Mouse (Mus musculus) lung, embryonic 15.5 days (tissue): ENCODE data around the gene Epn2. TPM values are rescaled to one million over a fixed set of nuclear protein-coding genes. Genes with fewer than 3 reads are reported as not detected.

Experiments used
- ATAC-seq: fragments of 200-750 bp; cut with Nextera tagmentation; 2 replicates; pipeline ENCODE4 v1.8.0; 2017; ENCODE audit warnings: moderate number of reproducible peaks, borderline replicate concordance; ENCODE audit not compliant: low FRiP score, low TSS enrichment; ENCODE audit errors: extremely low read depth
- H3K27ac ChIP-seq: fragments of 300-500 bp; sonication (generic); 2 replicates; pipeline ENCODE4 v1.5.1; 2015; ENCODE audit warnings: moderate library complexity, mild to moderate bottlenecking, inconsistent platforms
- H3K27me3 ChIP-seq: fragments of 300-500 bp; sonication (generic); 2 replicates; pipeline ENCODE4 v1.6.1; 2015; ENCODE audit warnings: inconsistent platforms
- H3K36me3 ChIP-seq: fragments of 300-500 bp; sonication (generic); 2 replicates; pipeline ENCODE4 v1.6.1; 2015; ENCODE audit warnings: inconsistent platforms
- H3K4me1 ChIP-seq: fragments of 300-500 bp; sonication (generic); 2 replicates; pipeline ENCODE4 v1.6.1; 2015; ENCODE audit warnings: inconsistent platforms
- H3K4me2 ChIP-seq: fragments of 300-500 bp; sonication (generic); 2 replicates; pipeline ENCODE4 v1.6.1; 2015; ENCODE audit warnings: inconsistent platforms, mild to moderate bottlenecking, moderate library complexity
- H3K4me3 ChIP-seq: fragments of 300-500 bp; sonication (generic); 2 replicates; pipeline ENCODE4 v1.5.1; 2015; ENCODE audit warnings: mild to moderate bottlenecking, inconsistent platforms
- H3K9ac ChIP-seq: fragments of 300-500 bp; sonication (generic); 2 replicates; pipeline ENCODE4 v1.6.1; 2015; ENCODE audit warnings: inconsistent platforms
- H3K9me3 ChIP-seq: fragments of 300-500 bp; sonication (generic); 2 replicates; pipeline ENCODE4 v1.6.1; 2016; ENCODE audit warnings: inconsistent platforms
- WGBS: fragments of 180-500 bp; shearing (Covaris S2); methylation state at CpG from one replicate; pipeline ENCODE4 v1.1.7; 2015; 5-methylcytosine and 5-hydroxymethylcytosine counted together
- polyA plus RNA-seq: library from polyadenylated mRNA; unstranded; fragments of >200 nt; fragmentation: Nextera tagmentation; extraction: Ambion mirVana; gene quantifications from 2 replicates; pipeline ENCODE4 v1.2.1, GENCODE M21; 2015

Epn2 gene
- 25.2 and 26.1 TPM in 2 replicates for polyA plus RNA-seq

DNA sequence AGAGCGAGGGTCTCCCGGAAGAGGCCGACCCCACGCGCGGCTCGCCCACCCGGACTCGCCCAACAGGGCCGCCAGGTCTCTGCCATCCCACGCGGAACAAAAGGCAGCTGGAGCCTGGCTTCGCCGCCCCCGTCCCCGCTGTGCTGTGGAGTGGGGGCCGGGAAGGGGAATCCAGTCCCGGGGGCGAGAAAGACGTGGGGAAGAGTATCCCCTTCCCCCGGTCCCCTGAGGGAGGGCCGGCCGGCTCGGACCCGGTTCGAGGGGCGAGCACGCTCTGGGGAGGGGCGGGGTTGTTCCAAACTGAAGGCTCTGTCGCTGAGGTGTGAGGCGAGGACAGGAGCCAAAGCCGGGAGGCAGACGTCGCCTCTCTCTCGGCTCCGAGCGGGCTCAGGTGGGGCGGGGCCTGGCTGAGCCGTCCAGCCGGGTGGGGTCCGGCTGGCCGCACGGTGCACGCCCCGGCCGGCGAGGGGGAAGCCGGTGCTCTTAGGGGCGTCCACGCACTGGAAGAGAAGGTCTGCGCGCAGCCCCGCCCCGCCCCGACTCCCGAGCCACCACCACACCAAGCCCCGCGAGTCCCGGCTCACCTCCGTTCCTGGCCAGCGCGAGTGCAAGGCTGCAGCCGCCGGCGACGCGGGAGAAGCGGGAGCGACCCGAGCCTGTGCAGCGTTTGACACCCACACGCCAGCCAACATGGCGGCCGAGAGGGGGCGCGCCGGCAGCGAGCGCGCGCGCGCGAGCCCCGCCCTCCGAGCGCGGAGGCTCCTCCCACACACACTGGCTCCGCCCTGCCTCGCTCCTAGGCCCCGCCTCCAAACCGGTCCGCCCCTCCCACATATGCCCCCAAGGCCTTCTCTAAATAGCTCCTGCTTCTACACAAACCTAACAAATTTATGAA is at the start of gene Epn2:
Gene Epn2 (minus strand): TSS at position 705 of the 895 bp plus-strand sequence.
- Histone ChIP-seq H3K4me1 (peaks cover 20% of the 10 kb centered on the region), H3K27ac (peak within 1 kb of the TSS; percentile 92), H3K4me3 (peak within 1 kb of the TSS; percentile 96), H3K27me3 (0 out of 2 replicates have a peak, but pooled peaks cover 3% of the 10 kb centered on the region), H3K36me3 (no peaks in the 10 kb centered on the region; the same call in 1 of the 2 replicates), H3K9ac (peak within 1 kb of the TSS; percentile 93), H3K4me2 (peak within 1 kb of the TSS; percentile 93), H3K9me3 (no peaks in the 10 kb centered on the region)
- WGBS: under 1% methylated on average over 78 of the region's 93 CpGs
- ATAC-seq: peak; percentile 94

DNA sequence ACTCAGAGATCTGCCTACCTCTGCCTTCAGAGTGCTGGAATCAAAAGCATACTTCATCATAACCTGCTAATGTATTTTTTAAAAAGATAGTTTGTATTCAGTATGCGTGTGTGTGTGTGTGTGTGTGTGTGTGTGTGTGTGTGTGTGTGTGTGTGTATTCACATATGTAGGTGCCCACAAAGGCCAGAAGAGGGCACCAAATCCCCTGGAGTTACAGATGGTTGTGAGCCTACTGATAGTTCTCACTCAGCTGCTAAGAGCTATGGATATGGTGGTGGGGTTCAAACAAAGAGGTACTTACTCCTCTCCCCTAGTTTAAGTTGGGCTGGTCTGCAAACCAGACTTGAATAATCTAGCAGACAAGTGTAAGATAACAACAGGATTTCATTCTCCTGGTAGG is 47.0 kb upstream of the Epn2 start:
- no peak overlapping the region for H3K27ac ChIP-seq
- H3K36me3 ChIP-seq: no peaks in the 10 kb centered on the region
- H3K9ac ChIP-seq: no peak overlapping the region
- ATAC-seq: no peak
- H3K27me3 ChIP-seq: no peaks in the 10 kb centered on the region
- H3K4me2 ChIP-seq: no peak overlapping the region
- H3K4me3 ChIP-seq: no peak overlapping the region
- no peaks in the 10 kb centered on the region for H3K4me1 ChIP-seq
- 94% methylated on average over 1 of the region's 1 CpGs for WGBS
- no peaks in the 10 kb centered on the region for H3K9me3 ChIP-seq

DNA sequence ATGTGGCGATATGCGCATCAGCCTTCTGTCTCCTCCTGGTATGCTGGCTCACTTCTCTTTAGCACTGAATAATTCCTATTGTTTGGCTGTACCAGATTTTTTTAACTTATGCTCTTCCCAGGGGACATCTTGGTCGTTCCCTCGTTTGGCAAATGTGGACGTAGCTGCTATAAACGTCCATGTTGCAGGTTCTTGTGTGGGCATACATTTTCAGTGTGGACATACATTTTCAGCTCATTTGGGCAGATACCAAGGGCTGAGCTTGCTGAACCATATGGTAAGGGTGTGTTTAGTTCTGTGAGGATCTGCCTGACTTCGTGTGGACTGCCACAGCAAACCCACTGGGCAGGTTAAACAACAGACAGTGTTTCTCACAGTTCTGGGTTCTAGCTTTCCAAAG is 45.6 kb upstream of the Epn2 start:
- H3K9me3 ChIP-seq: no peaks in the 10 kb centered on the region
- no peak overlapping the region for H3K4me3 ChIP-seq
- no peaks in the 10 kb centered on the region for H3K36me3 ChIP-seq
- H3K4me2 ChIP-seq: no peak overlapping the region
- no peaks in the 10 kb centered on the region for H3K27me3 ChIP-seq
- no peak overlapping the region for H3K27ac ChIP-seq
- 73% methylated on average over 7 of the region's 7 CpGs for WGBS
- no peak for ATAC-seq
- 0 out of 2 replicates have a peak, but pooled peaks cover 5% of the 10 kb centered on the region for H3K4me1 ChIP-seq
- no peak overlapping the region for H3K9ac ChIP-seq

DNA sequence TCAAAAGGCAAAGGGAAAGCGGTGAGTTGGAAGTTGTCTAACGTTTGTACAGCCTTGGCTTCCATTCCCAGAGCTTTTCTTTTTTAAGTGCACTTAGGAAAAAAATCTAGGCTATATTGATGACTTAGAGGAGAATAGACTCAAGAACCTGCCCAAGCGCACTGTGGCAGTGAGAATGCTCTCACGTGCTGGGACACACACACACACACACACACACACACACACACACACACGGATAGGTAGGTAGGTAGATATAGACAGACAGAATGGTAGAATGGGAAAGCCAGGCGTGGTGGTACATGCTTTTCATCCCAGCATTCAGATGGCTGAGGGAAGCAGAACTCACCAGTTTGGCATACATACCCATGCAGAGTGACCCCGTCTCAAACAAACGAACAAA is 41.3 kb upstream of the Epn2 start:
- peaks cover 23% of the 10 kb centered on the region for H3K4me1 ChIP-seq
- no peak for ATAC-seq
- H3K27me3 ChIP-seq: no peaks in the 10 kb centered on the region
- H3K36me3 ChIP-seq: no peaks in the 10 kb centered on the region
- peak overlapping the region; percentile 31; the same call in 1 of the 2 replicates for H3K9ac ChIP-seq
- no peaks in the 10 kb centered on the region for H3K9me3 ChIP-seq
- H3K4me2 ChIP-seq: peak overlapping the region; percentile 84
- WGBS: 51% methylated on average over 8 of the region's 8 CpGs
- H3K27ac ChIP-seq: peak overlapping the region; percentile 64; the same call in 1 of the 2 replicates
- H3K4me3 ChIP-seq: peak overlapping the region; percentile 48

DNA sequence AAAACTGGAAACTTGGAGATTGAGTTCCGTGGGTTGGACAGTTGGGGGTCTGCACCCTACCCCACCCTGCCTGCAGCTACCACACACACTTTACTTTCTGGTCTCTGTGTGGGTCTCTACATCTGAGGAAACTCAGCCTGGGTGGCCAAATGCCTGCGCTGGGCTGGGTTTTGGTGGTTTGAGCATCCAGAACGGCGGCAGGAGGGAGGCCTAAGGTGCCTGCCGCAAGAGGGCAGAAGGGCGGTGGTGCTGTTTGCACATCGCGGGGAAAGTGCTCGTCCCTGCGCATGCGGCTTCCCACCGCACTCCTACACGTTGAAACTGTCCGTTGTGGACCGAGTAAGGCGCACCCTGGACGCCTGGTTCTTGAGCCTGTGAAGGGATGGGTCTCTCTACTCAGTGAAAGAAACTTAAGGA is 40.8 kb upstream of the Epn2 start:
- peak; percentile 67 for ATAC-seq
- Histone ChIP-seq H3K9me3 (no peaks in the 10 kb centered on the region), H3K27ac (peak overlapping the region; percentile 64), H3K9ac (peak overlapping the region; percentile 31), H3K4me1 (peaks cover 28% of the 10 kb centered on the region), H3K4me3 (peak overlapping the region; percentile 48), H3K36me3 (no peaks in the 10 kb centered on the region), H3K27me3 (no peaks in the 10 kb centered on the region), H3K4me2 (peak overlapping the region; percentile 84)
- under 1% methylated on average over 17 of the region's 17 CpGs for WGBS

DNA sequence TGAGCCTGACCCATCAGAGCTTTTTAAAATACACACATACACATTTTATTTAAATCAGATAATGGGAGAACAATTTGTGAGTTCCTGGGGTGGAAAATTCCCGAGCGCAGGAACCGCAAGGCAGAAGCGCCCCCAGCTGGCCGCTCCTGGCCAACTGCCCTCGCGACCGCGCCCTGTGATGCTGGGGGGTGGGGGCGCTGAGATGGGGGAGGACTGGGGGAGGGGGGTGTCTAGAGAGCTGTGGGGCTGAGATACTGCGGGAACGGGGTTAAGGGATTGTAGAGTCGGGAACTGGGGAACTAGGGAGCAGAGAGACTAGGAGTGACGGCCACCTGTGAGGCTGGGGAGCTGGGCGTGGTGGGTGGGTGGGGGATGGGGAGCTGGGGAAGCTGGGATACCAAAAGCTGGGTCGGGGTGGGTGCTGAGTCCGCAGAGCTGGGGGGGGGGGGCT is 40.3 kb upstream of the Epn2 start:
- H3K4me2 ChIP-seq: peak overlapping the region; percentile 84
- peak overlapping the region; percentile 64; the same call in 1 of the 2 replicates for H3K27ac ChIP-seq
- ATAC-seq: peak; percentile 39; the same call in 1 of the 2 replicates
- H3K4me3 ChIP-seq: peak overlapping the region; percentile 48
- no peaks in the 10 kb centered on the region for H3K36me3 ChIP-seq
- no peaks in the 10 kb centered on the region for H3K9me3 ChIP-seq
- H3K27me3 ChIP-seq: no peaks in the 10 kb centered on the region
- H3K4me1 ChIP-seq: peaks cover 29% of the 10 kb centered on the region
- WGBS: under 1% methylated on average over 17 of the region's 17 CpGs
- H3K9ac ChIP-seq: peak overlapping the region; percentile 31; the same call in 1 of the 2 replicates

DNA sequence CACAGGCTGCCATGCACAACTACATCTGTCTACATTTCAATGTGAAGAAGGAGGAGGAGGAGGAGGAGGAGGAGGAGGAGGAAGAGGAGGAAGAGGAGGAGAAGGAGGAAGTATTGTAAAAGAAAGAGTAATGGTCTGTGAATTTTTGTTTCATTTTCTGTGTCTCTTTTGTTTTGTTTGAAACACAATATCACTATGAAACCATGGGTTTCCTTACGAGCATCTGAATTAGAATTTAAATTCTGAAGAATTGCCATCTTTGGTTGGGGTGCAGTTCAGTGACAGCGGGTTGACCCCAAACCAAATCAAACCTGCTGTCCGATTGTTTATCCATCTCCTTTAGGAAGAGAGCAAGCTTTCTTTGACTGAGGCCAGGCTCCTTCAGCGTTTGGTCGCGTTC is 39.9 kb upstream of the Epn2 start:
- peak overlapping the region; percentile 84 for H3K4me2 ChIP-seq
- no peak for ATAC-seq
- H3K4me3 ChIP-seq: peak overlapping the region; percentile 48
- peaks cover 31% of the 10 kb centered on the region for H3K4me1 ChIP-seq
- H3K36me3 ChIP-seq: no peaks in the 10 kb centered on the region
- H3K9me3 ChIP-seq: no peaks in the 10 kb centered on the region
- 10% methylated on average over 6 of the region's 6 CpGs for WGBS
- H3K27me3 ChIP-seq: no peaks in the 10 kb centered on the region
- peak overlapping the region; percentile 31; the same call in 1 of the 2 replicates for H3K9ac ChIP-seq
- H3K27ac ChIP-seq: no peak overlapping the region; the same call in 1 of the 2 replicates

DNA sequence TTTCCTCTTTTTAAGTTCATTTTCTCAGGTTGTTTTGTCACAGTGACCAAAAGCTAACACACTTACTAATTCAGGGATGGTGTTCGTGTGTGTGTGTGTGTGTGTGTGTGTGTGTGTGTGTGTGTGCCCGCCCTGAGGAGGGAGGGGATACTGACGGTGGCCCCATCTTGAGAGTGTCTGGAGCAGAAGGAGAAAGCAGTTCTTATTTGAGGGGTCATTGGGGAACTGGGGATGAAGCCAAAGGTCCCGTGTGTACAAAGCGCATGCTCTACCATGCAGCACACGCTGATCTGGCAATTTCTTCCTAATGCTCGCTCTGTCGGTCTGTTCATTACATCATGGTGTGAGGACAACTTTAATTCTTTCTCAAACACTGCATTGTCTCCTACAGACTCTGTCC is 39.1 kb upstream of the Epn2 start:
- no peak overlapping the region for H3K4me3 ChIP-seq
- no peaks in the 10 kb centered on the region for H3K36me3 ChIP-seq
- no peaks in the 10 kb centered on the region for H3K27me3 ChIP-seq
- 76% methylated on average over 8 of the region's 8 CpGs for WGBS
- H3K9me3 ChIP-seq: no peaks in the 10 kb centered on the region
- H3K9ac ChIP-seq: no peak overlapping the region
- peaks cover 31% of the 10 kb centered on the region for H3K4me1 ChIP-seq
- H3K27ac ChIP-seq: no peak overlapping the region
- no peak overlapping the region for H3K4me2 ChIP-seq
- ATAC-seq: no peak

DNA sequence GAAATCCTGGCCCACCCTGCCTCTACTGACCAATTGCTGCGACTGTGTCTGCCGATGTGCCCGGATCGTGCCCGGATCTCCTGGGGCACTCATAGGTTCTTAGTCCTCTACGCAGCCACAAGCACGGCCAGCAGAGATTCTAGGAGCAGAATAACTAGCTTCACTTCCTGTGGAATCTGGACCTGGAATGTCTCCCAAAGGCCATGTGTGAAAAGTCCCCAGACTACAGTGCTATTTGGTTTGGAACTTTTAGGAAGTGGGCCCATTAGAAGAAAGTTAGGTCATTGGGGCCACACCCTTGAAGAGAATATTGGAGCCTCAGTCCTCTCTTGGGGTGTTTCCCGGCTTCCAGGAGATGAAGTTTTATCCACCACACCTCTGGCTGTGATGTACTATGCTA is 38.6 kb upstream of the Epn2 start:
- H3K4me1 ChIP-seq: peaks cover 31% of the 10 kb centered on the region
- H3K36me3 ChIP-seq: no peaks in the 10 kb centered on the region
- no peak for ATAC-seq
- H3K9me3 ChIP-seq: no peaks in the 10 kb centered on the region
- no peak overlapping the region for H3K9ac ChIP-seq
- no peaks in the 10 kb centered on the region for H3K27me3 ChIP-seq
- WGBS: 85% methylated on average over 8 of the region's 8 CpGs
- no peak overlapping the region for H3K27ac ChIP-seq
- H3K4me2 ChIP-seq: no peak overlapping the region
- H3K4me3 ChIP-seq: no peak overlapping the region

DNA sequence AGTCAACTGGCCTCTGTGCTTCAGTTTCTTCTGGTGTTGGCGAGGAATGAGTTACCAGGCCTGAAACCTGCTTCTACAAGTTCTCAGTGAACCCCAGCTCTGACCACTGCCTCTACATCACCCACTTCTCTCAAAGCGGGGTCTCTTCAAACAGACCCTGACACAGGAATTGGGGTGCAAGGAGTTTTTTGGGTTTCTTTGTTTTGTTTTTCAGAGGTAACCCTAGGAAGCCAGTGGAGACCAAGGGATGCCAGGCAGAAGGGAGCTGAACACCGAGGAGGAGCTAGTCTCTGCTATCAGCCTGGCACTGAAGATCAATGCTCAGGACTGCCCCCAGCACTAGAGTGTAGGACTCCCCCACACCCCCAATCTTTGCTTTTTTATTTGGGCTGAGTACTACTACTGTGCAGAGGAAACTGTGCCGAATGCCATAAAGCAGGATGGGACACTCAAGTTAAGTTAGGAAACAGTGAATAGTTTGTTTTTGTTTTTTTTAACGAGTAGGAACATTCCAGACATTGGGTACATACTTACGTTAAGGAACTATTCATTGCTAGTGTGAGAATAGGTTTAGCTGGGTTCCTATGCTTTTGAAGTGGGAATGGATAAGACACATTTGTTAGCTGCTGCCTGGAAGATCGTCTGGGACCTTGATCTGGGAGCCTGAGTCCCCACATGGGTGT is 37.9 kb upstream of the Epn2 start:
- 71% methylated on average over 7 of the region's 7 CpGs for WGBS
- H3K4me3 ChIP-seq: no peak overlapping the region

DNA sequence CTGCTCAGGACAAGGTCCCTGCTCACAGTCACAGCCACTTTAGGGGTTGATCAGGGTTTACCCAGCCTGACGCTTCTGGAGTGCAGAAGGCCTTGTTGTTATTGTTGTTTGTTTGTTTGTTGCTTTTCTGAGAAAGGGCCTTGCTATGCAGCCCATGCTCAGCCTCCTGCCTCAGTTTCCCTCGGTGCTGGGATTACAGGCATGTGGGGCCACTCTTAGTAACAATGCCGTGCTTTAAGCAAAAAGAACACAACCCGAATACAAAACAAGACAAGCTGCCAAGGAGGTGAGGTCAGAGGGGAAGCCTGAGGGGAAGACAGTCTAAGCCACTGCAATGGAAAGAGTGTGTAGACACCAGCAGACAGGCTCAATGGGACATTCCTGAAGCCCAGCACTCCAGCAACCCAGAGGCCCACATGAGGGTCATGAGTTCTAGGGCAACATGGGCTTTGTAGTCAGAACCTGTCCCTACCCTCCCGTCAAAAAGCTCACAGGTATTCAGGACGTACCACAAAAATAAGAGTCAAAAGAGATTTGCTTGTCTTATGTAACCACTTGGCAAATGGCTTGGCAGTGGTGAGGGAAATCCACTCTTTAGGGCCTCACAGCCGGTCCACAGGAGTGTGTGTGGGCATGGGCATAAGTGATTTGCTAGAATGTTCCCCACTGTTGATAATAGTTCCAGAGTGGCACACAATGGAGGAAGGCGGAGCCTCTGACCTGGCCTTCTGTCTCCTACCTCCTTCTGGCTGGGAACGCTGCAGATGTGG is 37.2 kb upstream of the Epn2 start:
- no peak for ATAC-seq
- no peaks in the 10 kb centered on the region for H3K9me3 ChIP-seq
- 60% methylated on average over 9 of the region's 9 CpGs for WGBS
- H3K27me3 ChIP-seq: no peaks in the 10 kb centered on the region
- H3K27ac ChIP-seq: no peak overlapping the region
- H3K4me2 ChIP-seq: no peak overlapping the region
- 0 out of 2 replicates have a peak overlapping the region, but pooled peaks have one; percentile 8 for H3K9ac ChIP-seq
- H3K4me1 ChIP-seq: peaks cover 31% of the 10 kb centered on the region
- H3K4me3 ChIP-seq: no peak overlapping the region
- H3K36me3 ChIP-seq: no peaks in the 10 kb centered on the region

More for the DNA sequence above, 37.9 kb upstream of the Epn2 start:
- ATAC-seq: no peak
- Histone ChIP-seq H3K4me2 (no peak overlapping the region), H3K36me3 (no peaks in the 10 kb centered on the region), H3K9me3 (no peaks in the 10 kb centered on the region), H3K27me3 (no peaks in the 10 kb centered on the region), H3K27ac (no peak overlapping the region), H3K4me1 (peaks cover 31% of the 10 kb centered on the region), H3K9ac (no peak overlapping the region)
